Mouse (Mus musculus) forebrain, embryonic 15.5 days (tissue): ENCODE results near the gene Ubxn10. TPM values are rescaled to one million over a fixed set of nuclear protein-coding genes. Genes with fewer than 3 reads are reported as not detected.

Experiments used
- ATAC-seq: fragments of 200-750 bp; cut with Nextera tagmentation; replicated peaks from 2 replicates; pipeline ENCODE4 v1.8.0; 2017; ENCODE audit warnings: mild to moderate bottlenecking, moderate TSS enrichment, moderate library complexity
- H3K27ac ChIP-seq: fragments of 300-500 bp; sonication (generic); replicated peaks from 2 replicates; pipeline ENCODE4 v1.5.1; 2015; ENCODE audit warnings: mild to moderate bottlenecking, inconsistent platforms
- H3K27me3 ChIP-seq: fragments of 300-500 bp; sonication (generic); 2 replicates; pipeline ENCODE4 v1.6.1; 2015; ENCODE audit warnings: inconsistent platforms
- H3K36me3 ChIP-seq: fragments of 300-500 bp; sonication (generic); 2 replicates; pipeline ENCODE4 v1.6.1; 2015; ENCODE audit warnings: mild to moderate bottlenecking, inconsistent platforms
- H3K4me1 ChIP-seq: fragments of 300-500 bp; sonication (generic); 2 replicates; pipeline ENCODE4 v1.6.1; 2015; ENCODE audit warnings: inconsistent platforms
- H3K4me2 ChIP-seq: fragments of 300-500 bp; sonication (generic); replicated peaks from 2 replicates; pipeline ENCODE4 v1.6.1; 2015; ENCODE audit warnings: mild to moderate bottlenecking, inconsistent platforms
- H3K4me3 ChIP-seq: fragments of 300-500 bp; sonication (generic); 2 replicates; pipeline ENCODE4 v1.5.1; 2015; ENCODE audit warnings: mild to moderate bottlenecking, inconsistent platforms
- H3K9ac ChIP-seq: fragments of 300-500 bp; sonication (generic); replicated peaks from 2 replicates; pipeline ENCODE4 v1.6.1; 2015; ENCODE audit warnings: mild to moderate bottlenecking, inconsistent platforms
- H3K9me3 ChIP-seq: fragments of 300-500 bp; sonication (generic); 2 replicates; pipeline ENCODE4 v1.6.1; 2016; ENCODE audit warnings: inconsistent platforms
- WGBS: fragments of 180-500 bp; shearing (Covaris S2); methylation state at CpG from one replicate; pipeline ENCODE4 v1.1.7; 2015; ENCODE audit warnings: mixed read lengths; 5-methylcytosine and 5-hydroxymethylcytosine counted together
- polyA plus RNA-seq: library from polyadenylated mRNA; unstranded; fragments of >200 nt; fragmentation: Nextera tagmentation; extraction: Ambion mirVana; gene quantifications from 2 replicates; pipeline ENCODE4 v1.2.1, GENCODE M21; 2015

The Ubxn10 gene
- polyA plus RNA-seq, 1 experiment from 2014 or later: 3.2 TPM

DNA sequence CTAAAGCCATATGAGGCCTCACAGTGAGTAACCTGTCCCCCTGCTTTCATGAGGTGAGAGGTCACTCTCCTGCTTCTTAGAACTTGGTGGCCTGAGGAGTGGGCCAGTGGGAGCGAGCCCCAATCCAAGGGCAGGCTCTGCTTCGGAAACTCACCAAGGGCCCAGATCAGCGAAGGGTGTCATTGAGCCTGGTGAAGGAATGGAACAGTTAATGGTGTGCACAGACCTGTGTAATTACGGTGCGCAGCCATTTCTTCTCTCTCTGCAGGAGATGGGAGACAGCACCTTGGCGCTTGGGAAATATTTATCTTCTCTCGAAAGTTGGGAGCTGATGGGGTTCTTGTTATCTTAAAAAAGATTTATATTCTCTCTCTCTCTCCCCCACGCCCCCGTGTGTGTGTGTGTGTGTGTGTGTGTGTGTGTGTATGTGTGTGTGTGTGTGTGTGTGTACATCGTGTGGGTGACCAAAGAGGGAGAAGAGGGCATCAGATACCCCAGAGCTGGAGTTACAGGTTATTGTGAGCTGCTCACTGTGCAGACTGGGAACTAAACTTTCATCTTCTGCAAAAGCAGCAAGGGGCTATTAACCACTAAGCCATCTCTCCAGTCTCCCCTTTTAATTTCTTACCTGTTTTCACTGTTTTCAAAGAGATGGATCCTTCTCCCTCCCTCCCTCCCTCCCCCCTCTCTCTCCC lies 39.7 kb downstream of the Ubxn10 start:
- Histone ChIP-seq H3K4me2 (no peak overlapping the region), H3K4me1 (peaks cover 22% of the 10 kb centered on the region), H3K9ac (no peak overlapping the region), H3K27me3 (no peaks in the 10 kb centered on the region), H3K36me3 (no peaks in the 10 kb centered on the region), H3K4me3 (no peak overlapping the region), H3K9me3 (no peaks in the 10 kb centered on the region), H3K27ac (no peak overlapping the region)
- 15% methylated on average over 10 of the region's 10 CpGs for WGBS
- ATAC-seq: no peak

DNA sequence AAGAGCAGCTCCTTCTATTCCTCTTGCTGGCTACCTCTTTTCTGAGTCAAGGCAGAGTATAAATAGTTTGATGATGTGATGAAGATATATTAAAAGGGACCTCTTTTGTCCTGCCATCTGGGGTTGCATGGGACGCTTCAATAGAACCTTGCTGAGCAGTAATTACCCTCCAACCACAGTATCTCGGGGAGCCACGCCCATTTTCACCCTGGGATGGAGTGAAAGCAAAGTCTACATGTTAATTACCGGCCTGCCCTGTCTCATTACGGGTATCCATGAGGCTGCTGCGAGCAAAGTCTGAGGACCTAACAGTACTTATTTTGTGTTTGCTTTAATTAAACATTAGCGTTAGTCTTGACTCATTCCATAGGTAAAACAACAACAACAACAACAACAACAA lies 40.2 kb downstream of the Ubxn10 start:
- ATAC-seq: no peak
- H3K4me3 ChIP-seq: no peak overlapping the region
- H3K4me1 ChIP-seq: peaks cover 28% of the 10 kb centered on the region
- no peaks in the 10 kb centered on the region for H3K27me3 ChIP-seq
- no peak overlapping the region for H3K4me2 ChIP-seq
- H3K36me3 ChIP-seq: no peaks in the 10 kb centered on the region
- H3K9ac ChIP-seq: no peak overlapping the region
- H3K9me3 ChIP-seq: no peaks in the 10 kb centered on the region
- 2% methylated on average over 7 of the region's 7 CpGs for WGBS
- no peak overlapping the region for H3K27ac ChIP-seq

DNA sequence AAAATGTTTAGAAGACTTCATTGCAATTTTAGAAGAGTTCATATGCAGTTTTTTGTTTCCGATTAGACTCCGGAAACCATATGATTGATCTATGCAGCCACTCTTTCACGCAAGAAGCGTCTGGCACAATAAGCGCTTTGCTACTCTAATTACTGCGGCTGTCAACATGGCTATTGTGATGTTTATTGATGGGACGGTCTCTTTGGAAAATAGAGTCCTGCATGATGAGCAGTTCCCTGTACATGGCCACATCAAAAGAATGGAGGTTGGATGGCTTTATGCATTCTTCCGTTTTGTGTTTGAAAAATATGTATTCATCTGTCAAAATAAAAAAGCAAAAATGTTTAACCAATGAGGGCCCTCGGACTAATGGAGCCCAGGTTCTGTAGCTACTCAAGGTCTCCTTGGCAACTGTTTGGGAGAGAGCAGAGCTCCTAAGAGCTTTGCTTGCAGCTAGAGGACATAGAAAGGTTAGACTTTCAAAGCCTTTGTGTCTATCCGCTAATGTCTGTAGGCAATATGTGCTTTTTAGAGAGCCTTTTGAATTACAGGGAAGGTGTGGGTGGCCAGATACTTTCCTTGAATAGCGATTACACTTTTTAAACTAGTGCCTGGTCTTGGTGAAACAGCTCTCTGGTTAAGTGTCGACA lies 43.8 kb downstream of the Ubxn10 start:
- WGBS: 12% methylated on average over 12 of the region's 12 CpGs
- H3K4me3 ChIP-seq: no peak overlapping the region
- no peak overlapping the region for H3K9ac ChIP-seq
- peaks cover 61% of the 10 kb centered on the region for H3K4me1 ChIP-seq
- H3K9me3 ChIP-seq: no peaks in the 10 kb centered on the region
- no peak overlapping the region for H3K27ac ChIP-seq
- no peaks in the 10 kb centered on the region for H3K27me3 ChIP-seq
- ATAC-seq: no peak
- no peaks in the 10 kb centered on the region for H3K36me3 ChIP-seq
- H3K4me2 ChIP-seq: no peak overlapping the region

DNA sequence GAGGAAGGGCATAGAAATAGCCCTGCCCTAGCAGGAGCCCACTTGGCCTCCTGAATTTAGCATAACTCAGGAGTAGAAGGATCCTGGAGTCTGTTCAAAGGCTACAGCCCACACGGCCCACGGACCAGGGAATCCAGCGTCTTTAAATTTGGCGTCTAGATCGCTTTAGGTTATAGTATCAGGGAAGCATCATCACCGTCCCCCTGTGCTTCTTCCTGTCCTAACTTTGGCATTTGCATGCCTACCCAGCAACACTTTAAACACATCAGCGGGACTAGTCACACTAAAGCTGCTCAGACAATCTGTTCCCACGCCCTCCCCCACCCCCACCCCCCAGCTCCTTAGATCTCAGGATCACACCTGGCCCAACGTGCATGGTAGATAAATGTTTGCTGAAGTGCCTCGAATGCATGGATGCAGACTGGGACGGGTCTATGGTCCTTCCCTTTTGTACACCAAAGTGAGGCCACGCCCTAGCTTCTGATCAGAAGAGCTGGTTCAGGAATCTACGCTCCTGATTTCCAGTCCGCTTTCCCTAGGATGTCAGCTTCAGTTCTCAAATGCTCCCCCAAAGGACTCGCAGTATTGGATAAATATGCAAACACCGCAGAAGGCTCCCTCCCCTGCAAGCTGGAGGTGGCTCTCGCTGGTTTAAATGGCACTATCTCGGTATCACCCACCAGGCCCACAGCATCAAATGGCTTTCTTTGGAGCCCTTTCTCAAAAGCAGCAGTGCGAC lies 45.4 kb downstream of the Ubxn10 start:
- H3K9me3 ChIP-seq: no peaks in the 10 kb centered on the region
- H3K4me3 ChIP-seq: no peak overlapping the region
- WGBS: 13% methylated on average over 19 of the region's 19 CpGs
- no peak overlapping the region for H3K9ac ChIP-seq
- 0 out of 2 replicates have a peak overlapping the region, but pooled peaks have one; percentile 38 for H3K27ac ChIP-seq
- H3K4me1 ChIP-seq: peaks cover 56% of the 10 kb centered on the region
- H3K27me3 ChIP-seq: no peaks in the 10 kb centered on the region
- H3K36me3 ChIP-seq: no peaks in the 10 kb centered on the region
- ATAC-seq: no peak
- H3K4me2 ChIP-seq: no peak overlapping the region

GRCm38 (mm10) chr4:138690561-138690960 lies 46.4 kb downstream of the Ubxn10 start:
- H3K36me3 ChIP-seq: no peaks in the 10 kb centered on the region
- 3% methylated on average over 4 of the region's 4 CpGs for WGBS
- H3K4me1 ChIP-seq: peaks cover 58% of the 10 kb centered on the region
- H3K27me3 ChIP-seq: peaks cover 6% of the 10 kb centered on the region; the same call in 1 of the 2 replicates
- no peaks in the 10 kb centered on the region for H3K9me3 ChIP-seq
- H3K27ac ChIP-seq: no peak overlapping the region
- no peak overlapping the region for H3K9ac ChIP-seq
- no peak for ATAC-seq
- H3K4me2 ChIP-seq: no peak overlapping the region
- H3K4me3 ChIP-seq: no peak overlapping the region

GRCm38 (mm10) chr4:138689094-138689512 lies 47.9 kb downstream of the Ubxn10 start:
- H3K27ac ChIP-seq: peak overlapping the region; percentile 46

GRCm38 (mm10) chr4:138685813-138686212 lies 51.2 kb downstream of the Ubxn10 start:
- H3K9ac ChIP-seq: no peak overlapping the region
- no peaks in the 10 kb centered on the region for H3K9me3 ChIP-seq
- no peak overlapping the region for H3K4me2 ChIP-seq
- H3K4me3 ChIP-seq: no peak overlapping the region
- peaks cover 6% of the 10 kb centered on the region; the same call in 1 of the 2 replicates for H3K27me3 ChIP-seq
- WGBS: 82% methylated on average over 6 of the region's 6 CpGs
- peaks cover 28% of the 10 kb centered on the region for H3K4me1 ChIP-seq
- ATAC-seq: no peak
- no peak overlapping the region for H3K27ac ChIP-seq
- no peaks in the 10 kb centered on the region for H3K36me3 ChIP-seq

More at GRCm38 (mm10) chr4:138689094-138689512, 47.9 kb downstream of the Ubxn10 start:
- WGBS: 1% methylated on average over 3 of the region's 3 CpGs
- ATAC-seq: peak; percentile 89
- Histone ChIP-seq H3K36me3 (no peaks in the 10 kb centered on the region), H3K27me3 (peaks cover 6% of the 10 kb centered on the region; the same call in 1 of the 2 replicates), H3K4me2 (no peak overlapping the region), H3K4me3 (no peak overlapping the region), H3K9me3 (no peaks in the 10 kb centered on the region), H3K4me1 (peaks cover 58% of the 10 kb centered on the region), H3K9ac (no peak overlapping the region)

GRCm38 (mm10) chr4:138682760-138683159 lies 54.2 kb downstream of the Ubxn10 start:
- Histone ChIP-seq H3K27ac (no peak overlapping the region), H3K4me1 (peaks cover 8% of the 10 kb centered on the region), H3K9me3 (no peaks in the 10 kb centered on the region), H3K4me3 (no peak overlapping the region), H3K27me3 (peaks cover 8% of the 10 kb centered on the region; the same call in 1 of the 2 replicates), H3K4me2 (no peak overlapping the region), H3K36me3 (no peaks in the 10 kb centered on the region), H3K9ac (no peak overlapping the region)
- 48% methylated on average over 2 of the region's 2 CpGs for WGBS
- ATAC-seq: no peak

- Histone ChIP-seq H3K27me3 (peaks cover 19% of the 10 kb centered on the region; the same call in 1 of the 2 replicates), H3K9me3 (no peaks in the 10 kb centered on the region), H3K4me1 (peaks cover 7% of the 10 kb centered on the region), H3K9ac (no peak overlapping the region), H3K36me3 (no peaks in the 10 kb centered on the region), H3K4me2 (no peak overlapping the region), H3K27ac (no peak overlapping the region), H3K4me3 (no peak overlapping the region)
- ATAC-seq: no peak
- 77% methylated on average over 4 of the region's 4 CpGs for WGBS
Observed at GRCm38 (mm10) chr4:138680124-138680523, 56.8 kb downstream of the Ubxn10 start.

GRCm38 (mm10) chr4:138677579-138677978 lies 59.4 kb downstream of the Ubxn10 start:
- H3K9me3 ChIP-seq: no peaks in the 10 kb centered on the region
- peak overlapping the region; percentile 23 for H3K4me3 ChIP-seq
- no peak overlapping the region for H3K27ac ChIP-seq
- ATAC-seq: no peak
- H3K4me1 ChIP-seq: peaks cover 7% of the 10 kb centered on the region
- peak overlapping the region; percentile 33 for H3K4me2 ChIP-seq
- peaks cover 19% of the 10 kb centered on the region; the same call in 1 of the 2 replicates for H3K27me3 ChIP-seq
- 23% methylated on average over 16 of the region's 16 CpGs for WGBS
- H3K36me3 ChIP-seq: no peaks in the 10 kb centered on the region
- H3K9ac ChIP-seq: peak overlapping the region; percentile 6; the same call in 1 of the 2 replicates

GRCm38 (mm10) chr4:138676480-138676879 lies 60.5 kb downstream of the Ubxn10 start:
- Histone ChIP-seq H3K27me3 (peaks cover 19% of the 10 kb centered on the region; the same call in 1 of the 2 replicates), H3K4me2 (no peak overlapping the region), H3K9me3 (no peaks in the 10 kb centered on the region), H3K9ac (no peak overlapping the region), H3K4me3 (no peak overlapping the region), H3K27ac (no peak overlapping the region), H3K4me1 (peaks cover 7% of the 10 kb centered on the region), H3K36me3 (no peaks in the 10 kb centered on the region)
- WGBS: 13% methylated on average over 16 of the region's 16 CpGs
- no peak for ATAC-seq

DNA sequence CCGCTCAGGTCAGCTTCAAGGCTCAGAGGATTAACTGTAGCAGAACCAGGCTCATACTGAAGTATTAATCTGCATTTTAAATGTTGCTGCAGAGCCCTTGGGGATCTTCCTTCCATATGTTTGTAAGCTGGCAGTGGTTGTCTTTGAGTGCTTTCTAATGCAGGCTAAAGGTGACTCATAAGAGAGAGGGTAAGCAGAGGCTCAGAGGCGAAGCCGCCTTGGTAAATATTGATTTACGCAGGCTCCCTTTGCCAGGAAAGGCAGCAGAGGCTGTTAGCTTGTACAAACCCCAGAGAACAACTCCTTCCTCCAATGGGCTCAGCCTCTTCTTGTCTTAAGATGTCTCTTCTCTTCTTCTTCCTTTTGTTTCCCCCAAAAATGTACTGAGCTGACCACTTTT lies 64.8 kb downstream of the Ubxn10 start:
- WGBS: 58% methylated on average over 4 of the region's 4 CpGs

More for the DNA sequence above, 64.8 kb downstream of the Ubxn10 start:
- Histone ChIP-seq H3K36me3 (no peaks in the 10 kb centered on the region), H3K9me3 (no peaks in the 10 kb centered on the region), H3K9ac (no peak overlapping the region), H3K4me2 (no peak overlapping the region), H3K27ac (no peak overlapping the region), H3K4me1 (no peaks in the 10 kb centered on the region), H3K4me3 (no peak overlapping the region), H3K27me3 (peaks cover 17% of the 10 kb centered on the region; the same call in 1 of the 2 replicates)
- no peak for ATAC-seq
